Mouse (Mus musculus): ENCODE measurements around the gene Stat5b.

Gene Stat5b

DNA sequence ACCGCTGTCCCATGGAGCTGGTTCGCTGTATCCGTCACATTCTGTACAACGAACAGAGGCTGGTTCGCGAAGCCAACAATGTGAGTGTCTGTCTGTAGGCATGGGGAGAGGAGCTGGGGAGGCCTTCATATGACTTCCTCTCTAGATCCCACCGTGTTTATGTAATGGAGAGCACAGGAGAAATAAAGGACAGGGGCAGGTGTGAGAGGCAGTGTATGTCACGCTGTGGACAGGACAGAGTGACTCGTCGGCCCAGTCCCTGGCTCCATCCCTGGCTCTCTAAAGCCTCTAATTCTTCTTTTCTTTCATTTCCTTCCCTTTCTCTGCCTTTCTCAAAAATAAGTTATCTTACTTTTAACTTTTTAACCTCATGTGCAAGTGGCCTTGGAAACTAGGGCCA lies 12.6 kb upstream of the Stat5b start:
- no peak for DNase-seq

DNA sequence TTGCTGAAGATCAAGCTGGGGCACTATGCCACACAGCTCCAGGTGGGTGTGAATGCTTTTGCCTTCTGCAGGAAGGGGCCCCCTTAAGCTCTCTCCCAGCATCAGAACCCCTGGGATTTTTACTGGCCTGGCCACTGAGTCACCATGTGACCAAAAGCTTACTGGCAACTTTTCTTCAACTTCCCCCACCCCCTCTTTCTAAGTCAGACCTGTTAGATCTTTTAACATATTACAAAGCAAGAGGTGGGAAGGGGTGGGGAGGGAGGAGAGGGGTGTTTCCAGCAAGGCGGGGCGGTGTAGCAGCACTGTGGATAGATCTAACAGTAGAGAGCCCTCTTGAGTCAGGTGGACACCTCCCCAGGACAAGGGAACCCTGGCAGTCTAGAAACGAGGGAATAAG lies 11.3 kb upstream of the Stat5b start:
- DNase-seq: no peak

- no peak for DNase-seq
These were observed 10.8 kb upstream of the Stat5b start for GRCm38 (mm10) chr11:100861335-100861734.

DNA sequence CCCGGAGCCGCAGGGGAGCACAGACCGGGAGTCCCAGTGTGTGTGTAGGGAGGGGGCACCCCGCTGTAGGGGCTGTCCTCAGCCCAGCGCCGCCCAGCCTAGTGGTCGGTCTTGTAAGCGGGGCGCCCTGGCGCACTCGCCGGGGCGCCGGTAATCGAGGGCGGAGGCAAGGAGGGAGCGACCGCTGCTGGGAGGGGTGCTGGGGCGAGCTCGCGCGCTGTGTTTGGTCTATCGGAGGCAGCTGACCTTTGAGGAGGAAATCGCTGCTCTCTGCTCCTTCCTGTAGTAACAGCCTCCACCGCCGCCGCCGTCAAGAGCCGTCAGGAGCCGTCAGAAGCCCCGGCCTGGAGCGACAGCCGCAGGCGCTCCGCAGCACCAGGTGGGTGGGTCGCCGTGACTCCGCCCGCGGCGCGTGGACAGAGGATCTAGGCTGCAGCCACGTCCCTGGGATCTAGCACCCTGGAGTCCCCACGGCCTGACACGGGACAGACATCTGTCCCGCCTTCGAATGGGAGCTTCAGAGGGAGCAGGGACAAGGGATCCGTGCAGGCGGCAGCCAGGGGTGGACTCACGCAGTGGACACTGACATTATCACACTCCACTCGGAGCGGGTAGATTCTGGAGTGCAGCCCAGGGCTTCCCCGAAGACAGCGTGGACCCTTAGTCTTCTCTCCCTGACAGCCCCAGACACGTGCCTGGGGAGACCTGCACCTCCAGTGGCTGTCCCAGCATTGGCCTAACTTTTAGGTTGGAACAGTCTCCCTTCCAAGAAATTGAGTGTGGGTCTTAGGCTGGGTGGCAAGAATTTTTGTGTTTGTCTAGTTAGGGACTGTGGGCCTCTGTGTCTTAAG lies 9.9 kb upstream of the Stat5b start:
- DNase-seq: peak; percentile 83 to 91

DNA sequence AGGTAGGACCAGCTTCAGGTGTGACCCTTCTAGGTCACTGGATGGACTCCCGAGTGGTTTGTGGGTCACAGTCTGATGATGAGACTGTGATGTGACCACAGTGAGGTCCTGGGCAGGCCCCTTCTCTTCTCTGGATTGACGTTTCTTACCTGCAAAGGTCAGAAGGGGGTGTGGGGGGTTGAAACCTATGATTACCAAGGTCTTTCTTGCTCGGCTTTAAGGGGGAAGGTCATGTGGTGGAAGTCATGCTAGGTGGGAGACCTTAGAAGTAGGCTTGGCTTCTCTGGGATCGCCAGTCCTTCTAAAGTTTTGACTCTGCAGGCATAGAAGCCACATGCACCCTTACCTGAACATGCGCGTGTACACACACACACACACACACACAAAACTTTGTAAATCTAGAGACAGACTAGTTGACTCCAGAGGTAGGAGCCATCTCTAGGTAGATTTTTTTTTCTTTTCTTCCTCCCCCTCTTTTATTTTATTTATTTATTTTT lies 9.1 kb upstream of the Stat5b start:
- DNase-seq: no peak

GRCm38 (mm10) chr11:100858935-100859578 lies 8.5 kb upstream of the Stat5b start, which contains the start of gene Stat5a:
Stat5a (plus strand) TSS chr11:100859351.
- DNase-seq: peak; percentile 29 to 56

GRCm38 (mm10) chr11:100857960-100858359 lies 7.4 kb upstream of the Stat5b start:
- DNase-seq: no peak

DNA sequence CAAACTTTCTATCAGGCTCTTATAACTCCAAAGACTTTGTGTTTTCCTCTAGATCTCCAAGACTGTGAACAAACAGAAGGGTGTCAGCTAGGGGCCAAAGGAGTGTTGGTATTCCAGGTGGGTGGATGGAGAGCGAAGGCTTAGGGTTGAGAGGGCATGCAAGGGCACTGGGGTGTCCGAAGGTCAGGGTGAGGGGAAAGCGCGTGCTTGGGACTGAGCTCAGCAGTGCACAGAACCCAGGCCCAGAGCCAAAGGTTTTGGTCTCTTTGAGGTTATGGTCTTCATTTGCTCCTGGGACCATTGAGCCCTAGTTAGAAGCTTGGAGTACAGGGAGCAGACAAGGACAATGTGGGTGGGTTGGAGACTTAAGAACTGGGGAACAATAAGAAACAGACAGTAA lies 4.7 kb upstream of the Stat5b start:
- no peak for DNase-seq

DNA sequence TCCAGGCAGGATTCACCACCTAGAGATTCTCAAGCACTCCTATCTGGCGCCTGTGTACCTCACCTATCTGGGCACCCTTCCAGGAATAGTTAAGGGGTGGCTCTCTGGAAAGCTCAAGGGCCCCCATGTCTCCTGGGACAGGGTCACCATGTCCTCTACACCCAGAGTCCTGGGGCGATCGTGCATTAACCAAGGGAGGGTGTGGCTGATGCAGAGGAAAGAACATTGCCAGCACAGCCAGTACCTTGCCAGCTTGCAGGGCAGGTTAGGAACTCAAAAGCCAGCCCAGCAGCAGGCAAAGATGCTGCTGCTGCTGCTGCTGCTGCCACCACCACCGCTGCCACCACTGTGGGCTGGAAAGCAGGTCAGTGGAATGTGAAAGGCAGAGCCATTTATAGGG lies 3.7 kb upstream of the Stat5b start:
- DNase-seq: peak in 1 of 2 experiments; percentile 27

DNA sequence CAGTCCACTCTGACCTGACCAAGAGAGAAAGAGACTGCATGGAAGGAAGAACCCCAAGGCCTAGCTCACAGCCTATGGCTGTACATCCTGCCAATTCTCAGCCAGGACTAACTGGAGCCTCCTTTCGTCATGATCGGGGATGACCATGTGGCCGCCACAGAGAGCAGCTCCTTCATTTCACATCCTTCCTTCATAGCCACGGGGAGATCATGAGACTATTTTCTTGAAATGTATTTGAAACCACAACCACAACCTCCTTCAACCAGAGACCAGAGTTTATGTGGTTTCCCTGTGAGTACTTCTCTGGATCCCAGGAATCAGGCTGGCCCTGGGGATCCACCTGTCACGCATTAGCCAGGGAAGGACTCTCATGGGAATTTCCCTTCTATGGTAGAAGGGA lies 2.5 kb upstream of the Stat5b start:
- DNase-seq: no peak

DNA sequence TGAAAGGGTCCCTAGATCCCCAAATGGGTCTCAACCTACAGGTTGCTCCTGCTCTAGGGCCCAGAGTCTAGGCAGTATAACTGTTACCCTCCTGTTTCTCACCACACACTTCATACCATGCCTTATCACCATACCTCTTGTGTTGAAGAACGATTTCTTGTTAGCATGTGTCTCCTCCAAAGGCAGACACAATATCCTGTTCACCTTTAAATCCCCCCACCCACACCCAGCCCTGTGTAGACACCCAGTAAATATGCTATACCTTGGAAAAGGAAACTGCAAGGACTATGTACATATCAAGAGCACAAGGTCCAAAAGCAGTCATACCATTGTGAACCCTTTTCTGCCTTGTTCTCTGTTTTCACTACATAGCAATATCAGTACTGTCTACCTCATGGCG lies 1.6 kb upstream of the Stat5b start:
- DNase-seq: no peak

GRCm38 (mm10) chr11:100850778-100851528 lies 429 bp upstream of the Stat5b start:
- DNase-seq: peak; percentile 72 to 79

DNA sequence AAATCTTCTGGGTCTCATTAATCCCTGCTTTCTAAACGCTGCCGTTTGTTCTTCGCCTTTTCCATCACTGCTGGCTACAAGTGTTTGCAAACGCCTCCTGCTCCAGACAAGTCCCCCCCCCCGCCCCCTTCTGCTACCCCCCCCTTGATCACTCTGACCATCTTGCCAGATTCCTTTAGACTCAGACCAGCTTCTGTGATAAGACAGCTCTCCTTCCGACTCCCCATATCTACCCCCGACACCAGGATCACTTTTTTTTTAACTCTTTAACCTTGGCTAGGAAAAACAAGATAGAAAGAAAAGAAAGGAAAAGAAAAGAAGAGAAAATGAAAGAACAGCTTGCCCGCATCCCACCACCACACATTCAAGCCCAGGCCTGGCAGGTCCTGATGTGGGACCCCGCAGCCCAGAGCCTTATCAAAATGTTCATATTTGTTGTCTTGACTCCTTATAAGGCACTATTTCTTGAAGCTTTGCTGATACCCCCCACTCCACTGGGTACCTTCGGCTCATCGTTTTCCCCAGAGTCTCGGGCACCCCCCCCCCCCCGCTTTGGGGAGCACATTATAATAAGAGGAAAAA lies 977 bp downstream of the Stat5b start:
- peak in 1 of 2 experiments; percentile 20 for DNase-seq

DNA sequence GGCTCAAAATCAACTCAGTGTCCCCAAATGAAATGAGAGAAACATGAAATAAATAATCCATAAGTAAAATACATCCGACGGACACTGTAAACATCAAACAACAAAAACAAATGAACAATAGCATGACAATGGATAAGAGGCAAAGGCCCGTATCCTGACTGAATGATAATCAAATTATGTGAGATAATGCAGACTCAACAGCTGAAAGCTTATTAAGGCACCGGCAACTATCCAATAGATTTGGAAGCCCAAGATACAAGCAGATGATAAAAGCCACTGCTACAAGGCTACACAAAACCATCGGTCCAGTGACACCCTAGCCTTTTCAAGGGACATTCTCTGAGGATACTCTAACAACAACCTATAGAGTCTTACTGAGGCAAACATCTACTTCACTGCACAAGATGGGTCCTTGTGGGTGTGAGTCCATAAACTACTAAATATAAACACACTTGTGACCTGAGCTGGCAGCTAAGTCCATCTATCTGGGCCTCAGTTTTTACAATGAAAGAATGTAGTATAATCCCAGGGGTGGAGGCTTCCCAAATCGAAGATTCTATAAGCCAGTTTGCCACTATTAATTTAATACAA lies 1.6 kb downstream of the Stat5b start:
- no peak for DNase-seq

DNA sequence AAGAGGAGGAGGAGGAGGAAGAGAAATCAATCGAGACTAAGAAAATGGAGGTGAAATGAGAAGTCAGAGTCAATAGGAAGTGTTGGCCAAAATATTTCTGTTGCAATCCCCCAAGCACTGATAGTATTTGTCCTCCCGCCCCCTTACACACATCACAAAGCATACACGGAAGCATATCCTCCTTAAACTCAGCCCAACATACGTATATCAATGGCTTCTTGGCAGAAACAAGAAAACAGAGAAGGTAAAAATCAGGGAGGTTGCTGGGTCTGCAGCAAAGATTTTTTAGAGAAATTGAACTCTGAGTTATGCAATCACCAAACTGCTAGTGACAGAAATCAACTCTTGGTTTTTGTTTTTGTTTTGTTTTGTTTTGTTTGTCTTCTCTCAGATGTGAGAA lies 2.4 kb downstream of the Stat5b start:
- DNase-seq: no peak

DNA sequence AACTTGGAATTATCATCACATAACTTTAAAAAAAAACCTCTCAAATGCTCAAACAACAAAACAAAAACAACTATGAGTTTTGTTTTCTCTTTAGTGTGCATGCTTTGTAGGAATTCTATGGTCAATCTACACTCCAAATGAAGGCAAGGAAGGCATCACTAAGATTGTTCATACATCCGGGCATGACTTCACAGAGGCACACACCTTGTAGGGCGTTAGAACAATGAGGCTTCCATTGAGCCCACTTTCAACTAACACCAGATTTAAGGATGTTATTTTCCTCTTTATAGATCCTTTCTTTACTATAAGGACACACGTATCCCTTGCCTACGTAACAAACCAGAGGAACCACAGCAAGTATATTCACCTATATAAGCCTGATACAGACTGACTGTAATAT lies 3.0 kb downstream of the Stat5b start:
- DNase-seq: no peak

DNA sequence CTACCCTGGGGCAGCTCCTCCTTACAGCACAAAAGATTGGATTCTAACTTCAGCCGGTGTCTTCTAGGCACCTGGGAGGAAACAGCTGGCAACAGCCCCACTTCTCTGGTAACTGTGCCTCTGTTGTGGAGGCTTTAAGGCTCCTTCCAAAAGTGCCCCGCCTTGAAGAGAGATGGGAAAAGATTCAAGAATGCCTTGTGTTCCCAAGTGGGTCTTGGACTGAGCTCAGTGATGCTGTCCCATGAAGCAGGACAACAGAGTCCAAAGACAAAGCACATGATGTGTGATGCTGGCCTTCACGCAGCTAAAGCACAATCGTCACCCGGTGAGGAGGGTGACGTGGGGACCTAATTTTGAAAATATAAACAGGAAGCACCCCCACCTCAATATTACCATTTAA lies 4.7 kb downstream of the Stat5b start:
- no peak for DNase-seq

GRCm38 (mm10) chr11:100844121-100844520 lies 6.4 kb downstream of the Stat5b start:
- no peak for DNase-seq

DNA sequence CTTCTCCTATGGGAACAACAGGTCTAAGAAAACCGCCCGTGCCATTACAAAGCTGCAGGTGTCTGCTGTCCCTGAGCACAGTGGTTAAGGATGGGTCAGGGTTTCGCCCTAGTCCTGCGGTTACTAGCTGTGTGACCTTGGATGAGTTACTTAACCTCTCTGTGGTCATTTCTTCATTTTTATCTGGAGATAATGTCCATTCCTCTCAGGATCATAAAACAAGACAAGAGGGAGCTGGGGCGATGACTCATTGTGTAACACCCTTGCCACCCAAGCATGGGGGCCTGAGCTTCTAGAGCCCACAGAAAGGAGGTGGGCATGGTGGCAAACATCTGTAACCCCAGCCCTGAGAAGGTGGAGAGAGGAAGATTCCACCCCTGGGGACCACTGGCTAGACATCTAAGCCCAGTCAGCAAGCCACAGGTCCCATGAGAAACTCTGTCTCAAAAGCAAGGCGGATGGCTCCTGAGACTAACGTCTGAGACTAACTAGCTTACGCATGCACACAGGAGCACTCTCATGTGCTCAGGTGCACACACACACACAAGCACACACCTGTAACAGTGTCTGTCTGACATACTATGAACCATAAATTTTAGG lies 7.4 kb downstream of the Stat5b start:
- DNase-seq: no peak

- no peak for DNase-seq
These were observed 8.5 kb downstream of the Stat5b start for GRCm38 (mm10) chr11:100842025-100842424.

- DNase-seq: peak in 1 of 2 experiments; percentile 27
These were observed 9.7 kb downstream of the Stat5b start for GRCm38 (mm10) chr11:100840866-100841265.

- no peak for DNase-seq
These were observed 11.0 kb downstream of the Stat5b start for GRCm38 (mm10) chr11:100839523-100839922.

Measured in kidney, postnatal 4 days (tissue).